Mouse (Mus musculus): ENCODE measurements around the gene Nudt12.

Gene Nudt12

GRCm38 (mm10) chr17:59013091-59013459 is at the start of gene Nudt12:
Gene Nudt12 (minus strand): TSS chr17:59013372.
- no peak for DNase-seq (ENCODE audit: low read depth)

GRCm38 (mm10) chr17:59053306-59053705 is 40.1 kb upstream of the Nudt12 start:
- DNase-seq (ENCODE audit: low read depth), result no peak

- DNase-seq (ENCODE audit: low read depth), result no peak
Observed at GRCm38 (mm10) chr17:59039754-59040153, 26.6 kb upstream of the Nudt12 start.

GRCm38 (mm10) chr17:59033445-59033844 is 20.3 kb upstream of the Nudt12 start:
- DNase-seq (ENCODE audit: low read depth), result no peak

GRCm38 (mm10) chr17:59026336-59026735 is 13.2 kb upstream of the Nudt12 start:
- no peak for DNase-seq (ENCODE audit: low read depth)

- DNase-seq (ENCODE audit: low read depth), result no peak
Observed at GRCm38 (mm10) chr17:59024502-59024901, 11.3 kb upstream of the Nudt12 start.

- no peak for DNase-seq (ENCODE audit: low read depth)
Observed at GRCm38 (mm10) chr17:59023971-59024370, 10.8 kb upstream of the Nudt12 start.

GRCm38 (mm10) chr17:59018666-59019065 is 5.5 kb upstream of the Nudt12 start:
- no peak for DNase-seq (ENCODE audit: low read depth)

- DNase-seq (ENCODE audit: low read depth), result no peak
Observed at GRCm38 (mm10) chr17:59012421-59013090, 616 bp downstream of the Nudt12 start.

GRCm38 (mm10) chr17:59011546-59012307 is 1.4 kb downstream of the Nudt12 start:
- no peak for DNase-seq (ENCODE audit: low read depth)

- no peak for DNase-seq (ENCODE audit: low read depth)
Observed at GRCm38 (mm10) chr17:58991275-58991674, 21.9 kb downstream of the Nudt12 start, which contains the start of gene Pdzph1. Gene Pdzph1 (minus strand): TSS chr17:58991375.

GRCm38 (mm10) chr17:58973237-58973636 is 39.9 kb downstream of the Nudt12 start:
- no peak for DNase-seq (ENCODE audit: low read depth)

- DNase-seq (ENCODE audit: low read depth), result no peak
Observed at GRCm38 (mm10) chr17:58959905-58960304, 53.3 kb downstream of the Nudt12 start.

- no peak for DNase-seq (ENCODE audit: low read depth)
Observed at GRCm38 (mm10) chr17:58957055-58957454, 56.1 kb downstream of the Nudt12 start.

Data from induced T-regulatory cell, adult 2 months (primary cell).